Mouse (Mus musculus) cerebellum, postnatal 25 days (tissue): ENCODE measurements around the gene Klra7.
"Not testable (repeated sequence)": the region's sequence is repeated elsewhere in the genome, so short reads cannot be mapped to it uniquely, and the experiment has no call there.

Experiments
- DNase-seq, 2 experiments: peaks; one replicate each; pipeline ENCODE4 v3.0.0; 2021; ENCODE audit warnings: mixed read lengths in 2 of 2

Gene Klra7

GRCm38 (mm10) chr6:130233222-130233621 lies at the start of gene Klra7:
Gene Klra7, minus strand, starts transcription at chr6:130233322.
- no peak for DNase-seq

GRCm38 (mm10) chr6:130281828-130282227 lies 48.7 kb upstream of the Klra7 start, which contains the start of gene Klra10:
Gene Klra10, minus strand, starts transcription at chr6:130281928.
- DNase-seq, result not testable (repeated sequence)

GRCm38 (mm10) chr6:130255326-130255725 lies 22.2 kb upstream of the Klra7 start:
- no peak for DNase-seq

GRCm38 (mm10) chr6:130237536-130237935 lies 4.4 kb upstream of the Klra7 start:
- DNase-seq, result no peak

- DNase-seq, result no peak
These were observed 3.5 kb upstream of the Klra7 start for GRCm38 (mm10) chr6:130236635-130237034.

GRCm38 (mm10) chr6:130197453-130197852 lies 35.7 kb downstream of the Klra7 start:
- not testable (repeated sequence) for DNase-seq

- DNase-seq, result not testable (repeated sequence)
These were observed 40.1 kb downstream of the Klra7 start, which contains the start of gene Klra9 for GRCm38 (mm10) chr6:130193012-130193411. Gene Klra9, minus strand, starts transcription at chr6:130193112.
